Mouse (Mus musculus) hindbrain, embryonic 11.5 days (tissue): ENCODE results near the gene Stx19. TPM values are rescaled to one million over a fixed set of nuclear protein-coding genes. Genes with fewer than 3 reads are reported as not detected.

Source experiments
- ATAC-seq: fragments of 200-750 bp; cut with Nextera tagmentation; 2 replicates; pipeline ENCODE4 v1.8.0; 2017; ENCODE audit warnings: mild to moderate bottlenecking, moderate TSS enrichment, moderate library complexity; ENCODE audit not compliant: low FRiP score
- DNase-seq: peaks from one replicate; pipeline ENCODE4 v3.0.0-alpha.2; 2015; ENCODE audit warnings: low spot score
- H3K27ac ChIP-seq: fragments of 300-500 bp; sonication (generic); 2 replicates; pipeline ENCODE4 v1.5.1; 2014; ENCODE audit warnings: mild to moderate bottlenecking, low read depth, low read length
- H3K27me3 ChIP-seq: fragments of 300-500 bp; sonication (generic); 2 replicates; pipeline ENCODE4 v1.6.1; 2014; ENCODE audit warnings: mild to moderate bottlenecking, low read length, moderate library complexity, mixed read lengths; ENCODE audit not compliant: control insufficient read depth, insufficient read depth
- H3K36me3 ChIP-seq: fragments of 300-500 bp; sonication (generic); 2 replicates; pipeline ENCODE4 v1.6.1; 2014; ENCODE audit warnings: mild to moderate bottlenecking, low read length, moderate library complexity, mixed read lengths; ENCODE audit not compliant: control insufficient read depth, insufficient read depth
- H3K4me1 ChIP-seq: fragments of 300-500 bp; sonication (generic); replicated peaks from 2 replicates; pipeline ENCODE4 v1.6.1; 2014; ENCODE audit warnings: low read length, mixed read lengths; ENCODE audit not compliant: control insufficient read depth, insufficient read depth
- H3K4me2 ChIP-seq: fragments of 300-500 bp; sonication (generic); replicated peaks from 2 replicates; pipeline ENCODE4 v1.6.1; 2014; ENCODE audit warnings: mild to moderate bottlenecking, low read depth, low read length
- H3K4me3 ChIP-seq: fragments of 300-500 bp; sonication (generic); 2 replicates; pipeline ENCODE4 v1.5.1; 2014; ENCODE audit warnings: low read depth, low read length
- H3K9ac ChIP-seq: fragments of 300-500 bp; sonication (generic); 2 replicates; pipeline ENCODE4 v1.6.1; 2014; ENCODE audit warnings: low read depth, low read length
- H3K9me3 ChIP-seq: fragments of 300-500 bp; sonication (generic); 2 replicates; pipeline ENCODE4 v1.6.1; 2016; ENCODE audit warnings: low read length; ENCODE audit not compliant: control insufficient read depth
- WGBS: fragments of 180-500 bp; shearing (Covaris S2); extraction: QIAGEN DNeasy Blood & Tissue Kit; methylation state at CpG from one replicate; pipeline ENCODE4 v1.1.7; 2014; 5-methylcytosine and 5-hydroxymethylcytosine counted together
- polyA plus RNA-seq: library from polyadenylated mRNA; unstranded; fragments of >200 nt; fragmentation: Nextera tagmentation; extraction: Ambion mirVana; gene quantifications from 2 replicates; pipeline ENCODE4 v1.2.1, GENCODE M21; 2014

The Stx19 gene
- polyA plus RNA-seq, 1 experiment from 2014 or later, result 0.56 TPM

- Histone ChIP-seq H3K27ac (no peak overlapping the region), H3K9me3 (no peaks in the 10 kb centered on the region), H3K4me3 (no peak overlapping the region), H3K4me2 (no peak overlapping the region), H3K9ac (no peak overlapping the region), H3K36me3 (no peaks in the 10 kb centered on the region), H3K27me3 (no peaks in the 10 kb centered on the region), H3K4me1 (no peaks in the 10 kb centered on the region)
- 24% methylated on average over 4 of the region's 4 CpGs for WGBS
- DNase-seq (peak; percentile 66), ATAC-seq (peak; percentile 56; the same call in 1 of the 2 replicates)
Observed at GRCm38 (mm10) chr16:62832481-62832880, 18.0 kb downstream of the Stx19 start.

- no peaks in the 10 kb centered on the region for H3K4me1 ChIP-seq
- 71% methylated on average over 3 of the region's 3 CpGs for WGBS
- H3K9ac ChIP-seq, result no peak overlapping the region
- H3K27me3 ChIP-seq, result no peaks in the 10 kb centered on the region
- H3K36me3 ChIP-seq, result no peaks in the 10 kb centered on the region
- H3K27ac ChIP-seq, result no peak overlapping the region
- DNase-seq (no peak), ATAC-seq (no peak)
- H3K9me3 ChIP-seq, result no peaks in the 10 kb centered on the region
- H3K4me2 ChIP-seq, result no peak overlapping the region
- no peak overlapping the region for H3K4me3 ChIP-seq
Observed at GRCm38 (mm10) chr16:62834016-62834735, 19.7 kb downstream of the Stx19 start.

GRCm38 (mm10) chr16:62845341-62845740, 30.9 kb downstream of the Stx19 start:
- ATAC-seq (no peak), DNase-seq (no peak)
- no peaks in the 10 kb centered on the region for H3K4me1 ChIP-seq
- no peak overlapping the region for H3K4me3 ChIP-seq
- H3K27me3 ChIP-seq, result no peaks in the 10 kb centered on the region
- WGBS, result 91% methylated on average over 6 of the region's 6 CpGs
- H3K4me2 ChIP-seq, result no peak overlapping the region
- no peaks in the 10 kb centered on the region for H3K9me3 ChIP-seq
- no peak overlapping the region for H3K9ac ChIP-seq
- no peaks in the 10 kb centered on the region for H3K36me3 ChIP-seq
- no peak overlapping the region for H3K27ac ChIP-seq

- H3K4me1 ChIP-seq, result no peaks in the 10 kb centered on the region
- peak within 1 kb of the TSS; percentile 82 for H3K4me3 ChIP-seq
- H3K4me2 ChIP-seq, result peak within 1 kb of the TSS; percentile 52
- no peaks in the 10 kb centered on the region for H3K36me3 ChIP-seq
- H3K27me3 ChIP-seq, result no peaks in the 10 kb centered on the region
- H3K9me3 ChIP-seq, result no peaks in the 10 kb centered on the region
- DNase-seq (peak; percentile 97), ATAC-seq (peak; percentile 100)
- H3K27ac ChIP-seq, result peak within 1 kb of the TSS; percentile 54
- WGBS, result under 1% methylated on average over 52 of the region's 52 CpGs
- H3K9ac ChIP-seq, result peak within 1 kb of the TSS; percentile 80
Observed at GRCm38 (mm10) chr16:62846498-62847312, 32.2 kb downstream of the Stx19 start, which contains the start of gene Arl13b. TSS of gene Arl13b (minus strand) at chr16:62847040.

- ATAC-seq (no peak), DNase-seq (no peak)
- Histone ChIP-seq H3K4me1 (no peaks in the 10 kb centered on the region), H3K4me3 (no peak overlapping the region), H3K27me3 (no peaks in the 10 kb centered on the region), H3K36me3 (no peaks in the 10 kb centered on the region), H3K4me2 (no peak overlapping the region), H3K9me3 (no peaks in the 10 kb centered on the region), H3K27ac (no peak overlapping the region), H3K9ac (no peak overlapping the region)
- WGBS, result 78% methylated on average over 3 of the region's 3 CpGs
Observed at GRCm38 (mm10) chr16:62852464-62853252, 38.2 kb downstream of the Stx19 start.

GRCm38 (mm10) chr16:62853611-62854126, 39.2 kb downstream of the Stx19 start:
- H3K27me3 ChIP-seq, result no peaks in the 10 kb centered on the region
- ATAC-seq, result peak; percentile 55
- peak overlapping the region; percentile 82 for H3K9ac ChIP-seq
- no peaks in the 10 kb centered on the region for H3K4me1 ChIP-seq
- H3K4me3 ChIP-seq, result peak overlapping the region; percentile 56
- no peaks in the 10 kb centered on the region for H3K9me3 ChIP-seq
- peak overlapping the region; percentile 83 for H3K4me2 ChIP-seq
- H3K27ac ChIP-seq, result peak overlapping the region; percentile 27; the same call in 1 of the 2 replicates
- WGBS, result 18% methylated on average over 3 of the region's 3 CpGs
- H3K36me3 ChIP-seq, result no peaks in the 10 kb centered on the region
- DNase-seq, result peak; percentile 31

GRCm38 (mm10) chr16:62854191-62855068, 40.0 kb downstream of the Stx19 start, which contains the start of gene Pros1:
TSS of gene Pros1 (plus strand) at chr16:62854307.
- Histone ChIP-seq H3K36me3 (no peaks in the 10 kb centered on the region), H3K4me2 (peak within 1 kb of the TSS; percentile 83), H3K27ac (peak within 1 kb of the TSS; percentile 27; the same call in 1 of the 2 replicates), H3K4me3 (peak within 1 kb of the TSS; percentile 56), H3K9ac (peak within 1 kb of the TSS; percentile 82), H3K27me3 (no peaks in the 10 kb centered on the region), H3K4me1 (no peaks in the 10 kb centered on the region), H3K9me3 (no peaks in the 10 kb centered on the region)
- WGBS, result 6% methylated on average over 35 of the region's 42 CpGs
- DNase-seq, result peak; percentile 69
- ATAC-seq, result peak; percentile 92
